Mouse (Mus musculus): ENCODE measurements at regions not wholly inside any gene's neighbourhood (a gene's known extent, or its start where the extent isn't known, plus 50 kb on each side); places are given as distances from the start of the nearest gene placed in this dataset.

DNA sequence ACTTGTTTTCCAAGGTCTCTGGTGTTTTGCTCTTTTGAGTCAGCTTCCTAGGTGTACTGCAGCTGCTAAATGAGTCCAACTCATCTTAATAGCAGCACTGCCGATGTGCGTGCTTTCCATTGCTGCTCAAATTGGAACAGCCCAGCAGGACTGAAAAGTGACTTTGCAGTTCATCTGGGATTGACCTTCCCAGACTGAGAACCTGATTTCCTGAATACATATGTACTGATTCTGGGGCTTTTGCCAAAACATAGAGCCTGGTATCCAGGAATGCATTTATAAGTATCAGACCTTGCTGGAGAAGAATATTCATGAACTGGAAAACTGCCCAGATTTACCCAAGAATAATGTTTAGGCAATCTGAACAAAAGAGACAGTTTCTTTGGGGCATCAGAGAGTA, 1579.0 kb upstream of the Sel1l start:
- Histone ChIP-seq H3K27me3 (ENCODE audit: control insufficient read depth, insufficient read depth, insufficient read length) (no peaks in the 10 kb centered on the region), H3K79me3 (ENCODE audit: low read depth) (no peaks in the 10 kb centered on the region), H3K4me3 (ENCODE audit: insufficient read depth, poor library complexity, severe bottlenecking) (no peak overlapping the region), H3ac (ENCODE audit: control insufficient read depth, insufficient read length, low read depth) (no peak overlapping the region), H3K36me3 (ENCODE audit: control insufficient read depth, insufficient read depth) (no peaks in the 10 kb centered on the region), H3K79me2 (ENCODE audit: control insufficient read depth, insufficient read depth) (no peaks in the 10 kb centered on the region)
- TF ChIP-seq MYOG (IDR thresholded peaks at IDR 0.05; ENCODE audit: control insufficient read depth, extremely low read depth, insufficient read length) (no peak), MAX (IDR thresholded peaks at IDR 0.05) (no peak), CTCF (IDR thresholded peaks at IDR 0.05; ENCODE audit: control insufficient read depth, insufficient read depth, insufficient read length) (no peak), MYOD1 (IDR thresholded peaks at IDR 0.05; ENCODE audit: control insufficient read depth, insufficient read length, low read depth) (no peak), USF1 (IDR thresholded peaks at IDR 0.05; ENCODE audit: low read depth) (no peak), CEBPB (IDR thresholded peaks at IDR 0.05; ENCODE audit: low read depth) (no peak), FOSL1 (IDR thresholded peaks at IDR 0.05; ENCODE audit: insufficient read depth, low read length, poor library complexity, severe bottlenecking) (no peak)

- Histone ChIP-seq H3K4me3 (ENCODE audit: insufficient read depth, poor library complexity, severe bottlenecking) (no peak overlapping the region), H3K36me3 (ENCODE audit: control insufficient read depth, insufficient read depth) (no peaks in the 10 kb centered on the region), H3ac (ENCODE audit: control insufficient read depth, insufficient read length, low read depth) (no peak overlapping the region), H3K79me2 (ENCODE audit: control insufficient read depth, insufficient read depth) (no peaks in the 10 kb centered on the region), H3K79me3 (ENCODE audit: low read depth) (no peaks in the 10 kb centered on the region), H3K27me3 (ENCODE audit: control insufficient read depth, insufficient read depth, insufficient read length) (no peaks in the 10 kb centered on the region)
- TF ChIP-seq USF1 (IDR thresholded peaks at IDR 0.05; ENCODE audit: low read depth) (no peak), MAX (IDR thresholded peaks at IDR 0.05) (no peak), CTCF (IDR thresholded peaks at IDR 0.05; ENCODE audit: control insufficient read depth, insufficient read depth, insufficient read length) (no peak), MYOD1 (IDR thresholded peaks at IDR 0.05; ENCODE audit: control insufficient read depth, insufficient read length, low read depth) (no peak), FOSL1 (IDR thresholded peaks at IDR 0.05; ENCODE audit: insufficient read depth, low read length, poor library complexity, severe bottlenecking) (no peak), CEBPB (IDR thresholded peaks at IDR 0.05; ENCODE audit: low read depth) (no peak), MYOG (IDR thresholded peaks at IDR 0.05; ENCODE audit: control insufficient read depth, extremely low read depth, insufficient read length) (no peak)
Observed at GRCm38 (mm10) chr12:93416381-93416780, 1567.4 kb upstream of the Sel1l start.

DNA sequence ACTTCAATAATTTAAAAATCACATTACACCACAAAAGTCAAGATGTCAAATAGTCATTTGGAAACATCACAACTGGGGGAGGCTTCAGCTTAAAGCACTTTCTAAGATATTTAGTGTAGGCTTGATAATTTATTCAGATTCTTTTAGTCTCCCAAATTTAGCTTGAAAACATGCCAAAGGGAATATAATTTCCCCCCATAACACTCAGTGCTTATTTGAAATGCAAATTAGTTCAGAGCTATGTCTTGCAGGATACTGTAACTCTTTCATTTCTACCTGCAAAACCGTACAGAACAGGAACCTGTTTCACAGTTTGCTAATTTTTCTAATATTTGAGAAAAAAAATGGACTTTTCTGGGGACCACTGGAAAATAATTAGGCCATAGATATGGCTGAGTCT, 1566.8 kb upstream of the Sel1l start:
- no peak overlapping the region for H3ac ChIP-seq (ENCODE audit: control insufficient read depth, insufficient read length, low read depth)
- H3K79me2 ChIP-seq (ENCODE audit: control insufficient read depth, insufficient read depth) = no peaks in the 10 kb centered on the region
- no peaks in the 10 kb centered on the region for H3K36me3 ChIP-seq (ENCODE audit: control insufficient read depth, insufficient read depth)
- TF ChIP-seq MYOD1 (IDR thresholded peaks at IDR 0.05; ENCODE audit: control insufficient read depth, insufficient read length, low read depth) (no peak), CEBPB (IDR thresholded peaks at IDR 0.05; ENCODE audit: low read depth) (no peak), MYOG (IDR thresholded peaks at IDR 0.05; ENCODE audit: control insufficient read depth, extremely low read depth, insufficient read length) (no peak), FOSL1 (IDR thresholded peaks at IDR 0.05; ENCODE audit: insufficient read depth, low read length, poor library complexity, severe bottlenecking) (no peak), CTCF (IDR thresholded peaks at IDR 0.05; ENCODE audit: control insufficient read depth, insufficient read depth, insufficient read length) (no peak)
- H3K4me3 ChIP-seq (ENCODE audit: insufficient read depth, poor library complexity, severe bottlenecking) = no peak overlapping the region
- H3K27me3 ChIP-seq (ENCODE audit: control insufficient read depth, insufficient read depth, insufficient read length) = no peaks in the 10 kb centered on the region
- no peaks in the 10 kb centered on the region for H3K79me3 ChIP-seq (ENCODE audit: low read depth)

- H3K4me3 ChIP-seq (ENCODE audit: insufficient read depth, poor library complexity, severe bottlenecking) = no peak overlapping the region
- no peaks in the 10 kb centered on the region for H3K79me3 ChIP-seq (ENCODE audit: low read depth)
- H3ac ChIP-seq (ENCODE audit: control insufficient read depth, insufficient read length, low read depth) = no peak overlapping the region
- no peaks in the 10 kb centered on the region for H3K79me2 ChIP-seq (ENCODE audit: control insufficient read depth, insufficient read depth)
- H3K36me3 ChIP-seq (ENCODE audit: control insufficient read depth, insufficient read depth) = no peaks in the 10 kb centered on the region
- no peaks in the 10 kb centered on the region for H3K27me3 ChIP-seq (ENCODE audit: control insufficient read depth, insufficient read depth, insufficient read length)
- no peak for TF ChIP-seq MYOD1 (IDR thresholded peaks at IDR 0.05; ENCODE audit: control insufficient read depth, insufficient read length, low read depth)
- no peak for TF ChIP-seq MAX (IDR thresholded peaks at IDR 0.05)
- no peak for TF ChIP-seq FOSL1 (IDR thresholded peaks at IDR 0.05; ENCODE audit: insufficient read depth, low read length, poor library complexity, severe bottlenecking)
- no peak for TF ChIP-seq CTCF (IDR thresholded peaks at IDR 0.05; ENCODE audit: control insufficient read depth, insufficient read depth, insufficient read length)
- TF ChIP-seq MYOG (IDR thresholded peaks at IDR 0.05; ENCODE audit: control insufficient read depth, extremely low read depth, insufficient read length) = no peak
- no peak for TF ChIP-seq CEBPB (IDR thresholded peaks at IDR 0.05; ENCODE audit: low read depth)
- TF ChIP-seq USF1 (IDR thresholded peaks at IDR 0.05; ENCODE audit: low read depth) = no peak
Observed at GRCm38 (mm10) chr12:93385578-93385977, 1536.6 kb upstream of the Sel1l start.

GRCm38 (mm10) chr12:93342933-93343332, 1494.0 kb upstream of the Sel1l start:
- no peaks in the 10 kb centered on the region for H3K79me3 ChIP-seq (ENCODE audit: low read depth)
- H3K4me3 ChIP-seq (ENCODE audit: insufficient read depth, poor library complexity, severe bottlenecking) = no peak overlapping the region
- no peak for TF ChIP-seq MAX (IDR thresholded peaks at IDR 0.05)
- H3K27me3 ChIP-seq (ENCODE audit: control insufficient read depth, insufficient read depth, insufficient read length) = no peaks in the 10 kb centered on the region
- H3K36me3 ChIP-seq (ENCODE audit: control insufficient read depth, insufficient read depth) = no peaks in the 10 kb centered on the region
- H3ac ChIP-seq (ENCODE audit: control insufficient read depth, insufficient read length, low read depth) = no peak overlapping the region
- H3K79me2 ChIP-seq (ENCODE audit: control insufficient read depth, insufficient read depth) = no peaks in the 10 kb centered on the region

DNA sequence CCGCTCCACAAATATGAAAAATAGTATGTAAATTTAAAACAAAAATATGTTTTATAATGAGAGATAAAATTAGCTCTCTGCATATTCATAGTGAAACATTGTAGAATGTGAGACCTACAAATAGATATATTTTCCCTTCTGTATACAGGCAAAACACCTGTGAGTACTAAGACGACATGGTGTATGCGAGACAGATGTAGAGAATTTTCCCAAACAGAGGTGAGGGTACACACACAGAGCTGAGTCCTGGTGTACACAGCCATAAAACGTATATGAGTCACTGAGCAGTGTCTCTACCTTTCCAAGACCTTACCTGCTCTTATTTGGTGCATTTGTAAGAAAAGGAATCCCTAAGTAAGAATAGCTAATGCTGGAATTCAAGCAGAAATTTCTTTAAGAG, 1493.6 kb upstream of the Sel1l start:
- no peaks in the 10 kb centered on the region for H3K36me3 ChIP-seq (ENCODE audit: control insufficient read depth, insufficient read depth)
- H3ac ChIP-seq (ENCODE audit: control insufficient read depth, insufficient read length, low read depth) = no peak overlapping the region
- H3K79me2 ChIP-seq (ENCODE audit: control insufficient read depth, insufficient read depth) = no peaks in the 10 kb centered on the region
- no peaks in the 10 kb centered on the region for H3K27me3 ChIP-seq (ENCODE audit: control insufficient read depth, insufficient read depth, insufficient read length)
- H3K4me3 ChIP-seq (ENCODE audit: insufficient read depth, poor library complexity, severe bottlenecking) = no peak overlapping the region
- TF ChIP-seq MAX (IDR thresholded peaks at IDR 0.05) (no peak), FOSL1 (IDR thresholded peaks at IDR 0.05; ENCODE audit: insufficient read depth, low read length, poor library complexity, severe bottlenecking) (no peak), CEBPB (IDR thresholded peaks at IDR 0.05; ENCODE audit: low read depth) (no peak), MYOG (IDR thresholded peaks at IDR 0.05; ENCODE audit: control insufficient read depth, extremely low read depth, insufficient read length) (no peak), CTCF (IDR thresholded peaks at IDR 0.05; ENCODE audit: control insufficient read depth, insufficient read depth, insufficient read length) (no peak), USF1 (IDR thresholded peaks at IDR 0.05; ENCODE audit: low read depth) (no peak), MYOD1 (IDR thresholded peaks at IDR 0.05; ENCODE audit: control insufficient read depth, insufficient read length, low read depth) (no peak)
- no peaks in the 10 kb centered on the region for H3K79me3 ChIP-seq (ENCODE audit: low read depth)

Data from C2C12 (cell line).